ENCODE assay signal across 18 mouse cellular contexts in the genomic region with DNA sequence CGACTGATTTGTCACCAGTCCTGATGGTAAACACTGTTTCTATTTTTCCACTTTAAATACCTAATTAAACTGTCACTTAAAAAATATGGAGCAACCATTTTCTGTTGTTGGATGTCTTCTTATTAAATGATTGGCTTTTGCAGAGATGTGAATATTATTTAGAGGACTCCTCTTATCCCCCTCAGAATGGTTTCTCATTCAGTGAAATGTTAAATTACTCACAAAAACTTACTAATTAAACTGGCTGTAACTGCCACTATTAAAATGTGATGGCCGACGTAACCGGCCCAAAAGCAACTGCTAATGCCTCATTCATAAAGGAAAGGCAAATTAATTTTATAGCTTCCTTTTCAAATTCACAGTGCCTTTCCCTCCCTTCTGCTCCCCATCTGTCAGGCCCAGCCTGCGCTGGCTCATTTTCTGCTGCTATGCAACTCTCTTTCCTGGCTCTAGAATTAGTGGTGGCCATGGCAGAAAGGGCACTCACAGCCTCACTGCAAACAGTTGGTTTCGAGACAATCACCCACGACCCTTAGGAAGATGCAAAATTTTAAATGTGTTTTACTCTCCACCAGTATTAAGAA.
DNase-seq lines count a peak whose midpoint lies in the region; ATAC-seq and TF ChIP-seq lines count a peak whose summit lies in the region.
"Had no signal": no experiment of that assay in that cellular context is flagged by ENCODE, and none has a peak within 500 bp of the region (broad histone marks: within the 10 kb centered on the region; RNA-seq: fewer than 3 reads in every experiment).

No protein-coding gene starts in this region.

- ATAC-seq in forebrain, embryonic 15.5 days (replicated peaks): peak; percentile 85
- ATAC-seq in forebrain, embryonic 11.5 days (replicated peaks; ENCODE audit: low FRiP score): no peak
- ATAC-seq in neural tube, embryonic 14.5 days (ENCODE audit: low read depth): peak; percentile 63; the same call in 1 of the 2 replicates
- ATAC-seq: intestine, embryonic 15.5 days; midbrain, embryonic 15.5 days had no signal

- H3K4me2 ChIP-seq in forebrain, embryonic 15.5 days (replicated peaks): no peak overlapping the region
- no peak overlapping the region for H3K4me2 ChIP-seq in forebrain, embryonic 11.5 days (ENCODE audit: low read depth, low read length, severe bottlenecking)
- no peak overlapping the region for H3K4me2 ChIP-seq in neural tube, embryonic 14.5 days (ENCODE audit: low read depth, low read length)
- H3K4me2 ChIP-seq: heart, embryonic 15.5 days; intestine, embryonic 15.5 days; liver, embryonic 11.5 days; lung, embryonic 15.5 days; midbrain, embryonic 15.5 days; neural tube, embryonic 12.5 days had no signal

- TF ChIP-seq POLR2A in brain, embryonic 14.5 days (IDR thresholded peaks at IDR 0.05; ENCODE audit: borderline replicate concordance, extremely low read depth, insufficient read depth, insufficient read length, poor library complexity, severe bottlenecking): no peak

- no peak for TF ChIP-seq CTCF in brain, embryonic 14.5 days (IDR thresholded peaks at IDR 0.05; ENCODE audit: borderline replicate concordance, extremely low read depth, insufficient read depth, insufficient read length)

- H3K36me3 ChIP-seq in forebrain, embryonic 15.5 days: no peaks in the 10 kb centered on the region
- H3K36me3 ChIP-seq in forebrain, embryonic 11.5 days (ENCODE audit: control insufficient read depth, insufficient read depth, low read length): no peaks in the 10 kb centered on the region
- no peaks in the 10 kb centered on the region for H3K36me3 ChIP-seq in neural tube, embryonic 14.5 days (ENCODE audit: control insufficient read depth, insufficient read depth, low read length)
- H3K36me3 ChIP-seq: heart, embryonic 15.5 days; intestine, embryonic 15.5 days; lung, embryonic 15.5 days; midbrain, embryonic 15.5 days; neural tube, embryonic 12.5 days had no signal

- H3K27ac ChIP-seq in forebrain, embryonic 15.5 days (replicated peaks): peak overlapping the region; percentile 34; the same call in 1 of the 2 replicates
- H3K27ac ChIP-seq in forebrain, embryonic 11.5 days (ENCODE audit: low read depth, low read length): no peak overlapping the region
- H3K27ac ChIP-seq in neural tube, embryonic 14.5 days (ENCODE audit: low read depth, low read length): no peak overlapping the region
- H3K27ac ChIP-seq: heart, embryonic 15.5 days; intestine, embryonic 15.5 days; lung, embryonic 15.5 days; midbrain, embryonic 15.5 days; neural tube, embryonic 12.5 days; stomach, postnatal 0 days had no signal

- H3K9me3 ChIP-seq in forebrain, embryonic 15.5 days: no peaks in the 10 kb centered on the region
- H3K9me3 ChIP-seq in forebrain, embryonic 11.5 days (ENCODE audit: control insufficient read depth, low read length): no peaks in the 10 kb centered on the region
- no peaks in the 10 kb centered on the region for H3K9me3 ChIP-seq in neural tube, embryonic 14.5 days (ENCODE audit: control insufficient read depth, low read length)
- H3K9me3 ChIP-seq: heart, embryonic 15.5 days; intestine, embryonic 15.5 days; lung, embryonic 15.5 days; midbrain, embryonic 15.5 days; neural tube, embryonic 12.5 days had no signal

- WGBS in forebrain, embryonic 15.5 days: 45% methylated on average over 7 of the region's 7 CpGs
- 84% methylated on average over 7 of the region's 7 CpGs for WGBS in forebrain, embryonic 11.5 days
- 39% methylated on average over 7 of the region's 7 CpGs for WGBS in neural tube, embryonic 14.5 days

- peaks cover 12% of the 10 kb centered on the region for H3K4me1 ChIP-seq in forebrain, embryonic 15.5 days
- no peaks in the 10 kb centered on the region for H3K4me1 ChIP-seq in forebrain, embryonic 11.5 days (replicated peaks; ENCODE audit: control insufficient read depth, insufficient read depth, low read length)
- no peaks in the 10 kb centered on the region for H3K4me1 ChIP-seq in neural tube, embryonic 14.5 days (ENCODE audit: control insufficient read depth, insufficient read depth, low read length)
- H3K4me1 ChIP-seq: heart, embryonic 15.5 days; intestine, embryonic 15.5 days; lung, embryonic 15.5 days; midbrain, embryonic 15.5 days; neural tube, embryonic 12.5 days had no signal

- no peak for DNase-seq in forebrain, embryonic 11.5 days (ENCODE audit: low spot score)
- DNase-seq in brain, embryonic 14.5 days (ENCODE audit: low read depth): peak; percentile 78
- peak; percentile 50 to 72 for DNase-seq in layer of hippocampus, adult 18-20 months (ENCODE audit: low spot score in 2 of 2)
- DNase-seq in thymus, adult 18-20 months: no peak
- no peak for DNase-seq in gastrocnemius, postnatal 4 days (ENCODE audit: low spot score in 2 of 2)
- DNase-seq: cerebellum, adult 8-10 months; heart, adult 11 months; kidney, postnatal 36 days; thymus, postnatal 36 days had no signal

- no peak overlapping the region for H3K9ac ChIP-seq in forebrain, embryonic 15.5 days (replicated peaks)
- H3K9ac ChIP-seq in forebrain, embryonic 11.5 days (ENCODE audit: low read length): no peak overlapping the region
- no peak overlapping the region for H3K9ac ChIP-seq in neural tube, embryonic 14.5 days (replicated peaks; ENCODE audit: low read depth, low read length)
- H3K9ac ChIP-seq: heart, embryonic 15.5 days; intestine, embryonic 15.5 days; lung, embryonic 15.5 days; midbrain, embryonic 15.5 days; neural tube, embryonic 12.5 days had no signal

- H3K27me3 ChIP-seq in forebrain, embryonic 15.5 days: no peaks in the 10 kb centered on the region
- H3K27me3 ChIP-seq in forebrain, embryonic 11.5 days (ENCODE audit: control insufficient read depth, insufficient read depth, low read length): no peaks in the 10 kb centered on the region
- no peaks in the 10 kb centered on the region for H3K27me3 ChIP-seq in neural tube, embryonic 14.5 days (ENCODE audit: control insufficient read depth, insufficient read depth, low read length)
- H3K27me3 ChIP-seq: heart, embryonic 15.5 days; intestine, embryonic 15.5 days; lung, embryonic 15.5 days; midbrain, embryonic 15.5 days; neural tube, embryonic 12.5 days had no signal

- H3K4me3 ChIP-seq in forebrain, embryonic 15.5 days: no peak overlapping the region
- no peak overlapping the region for H3K4me3 ChIP-seq in forebrain, embryonic 11.5 days (ENCODE audit: low read depth, low read length)
- no peak overlapping the region for H3K4me3 ChIP-seq in neural tube, embryonic 14.5 days (ENCODE audit: low read depth, low read length)
- H3K4me3 ChIP-seq: heart, embryonic 15.5 days; intestine, embryonic 15.5 days; lung, embryonic 15.5 days; midbrain, embryonic 15.5 days; neural tube, embryonic 12.5 days had no signal

Comparison
In these comparisons a context has a peak if more than half of its experiments do, and no peak if none do; other contexts are left out.
1. DNase-seq: peak in brain, embryonic 14.5 days (single experiment) and layer of hippocampus, adult 18-20 months (2 of 2); none in forebrain, embryonic 11.5 days (single experiment), thymus, adult 18-20 months (0 of 2) and gastrocnemius, postnatal 4 days (0 of 2).